Mouse (Mus musculus): ENCODE measurements around the gene Ifi214.
"Not testable (repeated sequence)": the region's sequence is repeated elsewhere in the genome, so short reads cannot be mapped to it uniquely, and the experiment has no call there.

Ifi214 gene

GRCm38 (mm10) chr1:173535791-173536190 is at the start of gene Ifi214:
Gene Ifi214, minus strand, starts transcription at chr1:173535957.
- DNase-seq (ENCODE audit: low spot score): not testable (repeated sequence)

GRCm38 (mm10) chr1:173579921-173580585 is 44.3 kb upstream of the Ifi214 start:
- no peak for DNase-seq (ENCODE audit: low spot score)

- no peak for DNase-seq (ENCODE audit: low spot score)
Observed at GRCm38 (mm10) chr1:173579079-173579478, 43.3 kb upstream of the Ifi214 start.

GRCm38 (mm10) chr1:173550491-173551050 is 14.8 kb upstream of the Ifi214 start:
- DNase-seq (ENCODE audit: low spot score): not testable (repeated sequence)

- not testable (repeated sequence) for DNase-seq (ENCODE audit: low spot score)
Observed at GRCm38 (mm10) chr1:173548798-173549197, 13.0 kb upstream of the Ifi214 start.

- DNase-seq (ENCODE audit: low spot score): no peak
Observed at GRCm38 (mm10) chr1:173521452-173521851, 14.3 kb downstream of the Ifi214 start.

GRCm38 (mm10) chr1:173510595-173510994 is 25.2 kb downstream of the Ifi214 start:
- not testable (repeated sequence) for DNase-seq (ENCODE audit: low spot score)

- not testable (repeated sequence) for DNase-seq (ENCODE audit: low spot score)
Observed at GRCm38 (mm10) chr1:173491483-173491882, 44.3 kb downstream of the Ifi214 start.

- not testable (repeated sequence) for DNase-seq (ENCODE audit: low spot score)
Observed at GRCm38 (mm10) chr1:173490812-173491480, 44.8 kb downstream of the Ifi214 start, which contains the start of gene Ifi206. Gene Ifi206, minus strand, starts transcription at chr1:173491041.

GRCm38 (mm10) chr1:173481182-173481574 is 54.6 kb downstream of the Ifi214 start:
- not testable (repeated sequence) for DNase-seq (ENCODE audit: low spot score)

- DNase-seq (ENCODE audit: low spot score): not testable (repeated sequence)
Observed at GRCm38 (mm10) chr1:173480399-173481181, 55.2 kb downstream of the Ifi214 start.
